Mouse (Mus musculus) embryonic facial prominence, embryonic 10.5 days (tissue): ENCODE data around the gene Siah1b. TPM values are rescaled to one million over a fixed set of nuclear protein-coding genes. Genes with fewer than 3 reads are reported as not detected.

Experiments
- polyA plus RNA-seq: library from polyadenylated mRNA; unstranded; fragments of >200 nt; fragmentation: Nextera tagmentation; extraction: Ambion mirVana; gene quantifications from 2 replicates; pipeline ENCODE4 v1.2.1, GENCODE M21; 2016

The Siah1b gene
- polyA plus RNA-seq, 1 experiment from 2014 or later: 45.8 TPM

Other genes with a start within 250 kb of the Siah1b start
- gene Ap1s2, start 167.5 kb downstream of the Siah1b start, polyA plus RNA-seq: 20.8 and 22.7 TPM in 2 replicates
- gene Zrsr2, start 117.8 kb downstream of the Siah1b start, polyA plus RNA-seq: 67.8 and 82.6 TPM in 2 replicates
- gene Car5b, start 48.5 kb downstream of the Siah1b start, polyA plus RNA-seq: 0.34 TPM in 2 replicates
- 0.33 and 0.39 TPM in 2 replicates for gene Cltrn, start 12.3 kb upstream of the Siah1b start, polyA plus RNA-seq
- 0.11 and 0.12 TPM in 2 replicates for gene Ace2, start 62.8 kb upstream of the Siah1b start, polyA plus RNA-seq
- 0.08 and 0.20 TPM in 2 replicates for gene Bmx, start 181.7 kb upstream of the Siah1b start, polyA plus RNA-seq
- gene Pir, start 192.9 kb upstream of the Siah1b start, polyA plus RNA-seq: 8.0 and 10.0 TPM in 2 replicates